Mouse (Mus musculus) kidney, embryonic 16.5 days (tissue): ENCODE data around the gene Zfp984. TPM values are rescaled to one million over a fixed set of nuclear protein-coding genes. Genes with fewer than 3 reads are reported as not detected.
"Not testable (repeated sequence)": the region's sequence is repeated elsewhere in the genome, so short reads cannot be mapped to it uniquely, and the experiment has no call there.

ENCODE experiments used
- ATAC-seq: fragments of 200-750 bp; cut with Nextera tagmentation; 2 replicates; pipeline ENCODE4 v1.8.0; 2017; ENCODE audit warnings: moderate TSS enrichment; ENCODE audit not compliant: low FRiP score, low TSS enrichment
- H3K27ac ChIP-seq: fragments of 300-500 bp; sonication (generic); 2 replicates; pipeline ENCODE4 v1.5.1; 2014; ENCODE audit warnings: low read length
- H3K27me3 ChIP-seq: fragments of 300-500 bp; sonication (generic); 2 replicates; pipeline ENCODE4 v1.6.1; 2014; ENCODE audit warnings: low read length, control low read depth, mixed read lengths; ENCODE audit not compliant: insufficient read depth
- H3K36me3 ChIP-seq: fragments of 300-500 bp; sonication (generic); 2 replicates; pipeline ENCODE4 v1.6.1; 2014; ENCODE audit warnings: low read length, control low read depth, mixed read lengths; ENCODE audit not compliant: insufficient read depth
- H3K4me1 ChIP-seq: fragments of 300-500 bp; sonication (generic); 2 replicates; pipeline ENCODE4 v1.6.1; 2014; ENCODE audit warnings: low read length, control low read depth, mixed read lengths; ENCODE audit not compliant: insufficient read depth
- H3K4me2 ChIP-seq: fragments of 300-500 bp; sonication (generic); replicated peaks from 2 replicates; pipeline ENCODE4 v1.6.1; 2014; ENCODE audit warnings: low read depth, low read length
- H3K4me3 ChIP-seq: fragments of 300-500 bp; sonication (generic); 2 replicates; pipeline ENCODE4 v1.5.1; 2014; ENCODE audit warnings: mild to moderate bottlenecking, low read length
- H3K9ac ChIP-seq: fragments of 300-500 bp; sonication (generic); replicated peaks from 2 replicates; pipeline ENCODE4 v1.6.1; 2014; ENCODE audit warnings: low read length
- H3K9me3 ChIP-seq: fragments of 300-500 bp; sonication (generic); 2 replicates; pipeline ENCODE4 v1.6.1; 2016; ENCODE audit warnings: low read length, control low read depth
- WGBS: fragments of 180-500 bp; shearing (Covaris S2); extraction: QIAGEN DNeasy Blood & Tissue Kit; methylation state at CpG from one replicate; pipeline ENCODE4 v1.1.7; 2014; 5-methylcytosine and 5-hydroxymethylcytosine counted together
- polyA plus RNA-seq: library from polyadenylated mRNA; unstranded; fragments of >200 nt; fragmentation: Nextera tagmentation; extraction: Ambion mirVana; gene quantifications from 2 replicates; pipeline ENCODE4 v1.2.1, GENCODE M21; 2015

Zfp984 gene
- polyA plus RNA-seq, 1 experiment from 2014 or later = 11.0 TPM

DNA sequence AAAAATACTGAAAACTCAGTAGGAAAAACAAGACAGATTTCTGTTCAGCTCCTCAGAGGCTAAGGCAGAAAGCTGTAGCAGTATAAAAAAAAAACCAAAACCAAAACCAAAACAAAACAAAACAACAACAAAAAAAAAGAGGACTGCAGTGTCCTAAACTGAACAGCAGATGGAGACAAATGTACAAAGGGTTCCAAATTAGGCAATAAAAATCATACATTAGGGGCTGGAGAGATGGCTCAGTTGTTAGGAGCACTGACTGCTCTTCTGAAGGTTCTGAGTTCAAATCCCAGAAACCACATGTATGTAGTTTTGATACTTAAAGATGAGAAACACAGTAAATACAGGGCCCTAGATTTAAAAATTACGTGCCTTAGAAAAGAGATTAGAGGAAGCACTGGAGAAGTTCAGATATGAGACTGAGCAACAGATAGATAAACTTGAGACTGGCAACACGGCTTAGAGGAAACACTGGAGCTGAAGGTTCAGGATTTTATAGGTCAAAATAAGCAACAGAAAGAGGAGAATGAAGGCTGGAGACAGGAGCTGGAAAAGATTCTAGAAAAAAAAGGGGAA is 5.1 kb upstream of the Zfp984 start:
- ATAC-seq = no peak
- Histone ChIP-seq H3K9ac (no peak overlapping the region), H3K27me3 (no peaks in the 10 kb centered on the region), H3K9me3 (peaks cover 13% of the 10 kb centered on the region), H3K36me3 (no peaks in the 10 kb centered on the region), H3K27ac (no peak overlapping the region), H3K4me3 (no peak overlapping the region), H3K4me2 (no peak overlapping the region), H3K4me1 (no peaks in the 10 kb centered on the region)
- 77% methylated on average over 2 of the region's 2 CpGs for whole genome bisulfite sequencing

DNA sequence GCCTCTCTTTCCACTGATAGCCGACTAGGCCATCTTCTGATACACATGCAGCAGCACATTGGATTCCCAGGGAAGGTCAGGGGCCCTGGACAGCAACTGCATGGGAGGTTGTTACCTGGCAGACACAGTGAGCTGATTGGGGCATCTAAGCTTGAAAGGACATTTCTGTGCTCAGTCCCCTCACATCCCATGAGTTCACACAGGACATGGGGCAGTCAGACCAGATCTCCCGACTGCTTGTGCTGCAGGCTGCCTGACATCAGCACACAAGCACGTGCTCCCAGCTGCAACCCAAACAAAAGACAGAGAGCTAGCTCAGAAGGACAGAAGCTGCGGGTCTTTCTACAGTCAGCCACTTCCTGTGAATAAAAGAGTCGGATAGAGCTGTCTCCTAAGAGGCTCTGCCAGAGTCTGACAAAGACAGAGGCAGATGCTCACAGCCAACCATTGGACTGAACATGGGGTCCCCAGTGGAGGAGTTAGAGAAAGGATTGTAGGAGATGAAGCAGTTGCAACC is 3.7 kb upstream of the Zfp984 start:
- H3K27me3 ChIP-seq = no peaks in the 10 kb centered on the region
- no peak for ATAC-seq

DNA sequence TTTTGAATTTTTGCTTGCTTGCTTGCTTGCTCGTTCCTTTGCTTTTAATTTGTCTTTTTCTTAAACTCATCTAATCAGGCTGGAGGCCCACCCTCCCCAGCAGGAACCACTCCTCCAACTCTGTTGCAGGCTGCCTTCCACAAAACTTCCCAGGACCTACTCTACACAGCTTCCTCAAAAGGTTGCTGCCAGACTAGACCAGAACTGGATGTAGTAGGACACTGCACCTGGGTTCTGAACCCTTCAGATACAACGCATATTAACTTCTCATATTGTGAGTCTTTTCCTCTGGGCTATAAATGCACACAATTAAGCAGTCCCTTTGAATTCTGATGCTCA is 347 bp upstream of the Zfp984 start:
- not testable (repeated sequence) for H3K9ac ChIP-seq, H3K9me3 ChIP-seq, H3K4me1 ChIP-seq, H3K27ac ChIP-seq, H3K27me3 ChIP-seq, H3K36me3 ChIP-seq
- WGBS = 46% methylated on average over 2 of the region's 2 CpGs
- Histone ChIP-seq H3K4me3 (peak overlapping the region; percentile 57), H3K4me2 (peak overlapping the region; percentile 68)
- ATAC-seq = peak; percentile 50; the same call in 1 of the 2 replicates

More for the DNA sequence above, 3.7 kb upstream of the Zfp984 start:
- 0 out of 2 replicates have a peak, but pooled peaks cover 4% of the 10 kb centered on the region for H3K4me1 ChIP-seq
- no peak overlapping the region for H3K9ac ChIP-seq
- WGBS = 55% methylated on average over 5 of the region's 5 CpGs
- H3K4me3 ChIP-seq = no peak overlapping the region
- no peak overlapping the region for H3K4me2 ChIP-seq
- H3K36me3 ChIP-seq = no peaks in the 10 kb centered on the region
- no peak overlapping the region for H3K27ac ChIP-seq
- H3K9me3 ChIP-seq = peaks cover 6% of the 10 kb centered on the region; the same call in 1 of the 2 replicates

DNA sequence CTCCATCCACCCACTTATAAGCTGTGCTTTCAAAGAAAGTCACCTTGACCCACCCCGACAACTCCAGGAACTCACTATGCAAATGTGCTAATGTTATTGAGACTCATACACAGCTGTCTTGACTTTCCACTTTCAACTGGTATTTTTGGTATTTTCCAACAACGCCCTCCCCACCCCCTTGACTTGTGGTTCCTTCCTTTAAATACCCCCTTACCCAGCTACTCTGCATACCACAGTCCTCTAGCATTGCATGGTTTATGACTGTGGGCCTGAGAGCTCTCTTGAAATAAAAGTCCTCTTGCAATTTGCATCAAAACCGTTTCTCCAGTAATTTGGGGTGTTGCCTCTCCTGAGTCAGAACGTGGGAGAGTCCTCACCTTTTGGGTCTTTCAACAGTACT is 1.1 kb downstream of the Zfp984 start:
- 49% methylated on average over 4 of the region's 4 CpGs for WGBS
- H3K9me3 ChIP-seq = not testable (repeated sequence)

DNA sequence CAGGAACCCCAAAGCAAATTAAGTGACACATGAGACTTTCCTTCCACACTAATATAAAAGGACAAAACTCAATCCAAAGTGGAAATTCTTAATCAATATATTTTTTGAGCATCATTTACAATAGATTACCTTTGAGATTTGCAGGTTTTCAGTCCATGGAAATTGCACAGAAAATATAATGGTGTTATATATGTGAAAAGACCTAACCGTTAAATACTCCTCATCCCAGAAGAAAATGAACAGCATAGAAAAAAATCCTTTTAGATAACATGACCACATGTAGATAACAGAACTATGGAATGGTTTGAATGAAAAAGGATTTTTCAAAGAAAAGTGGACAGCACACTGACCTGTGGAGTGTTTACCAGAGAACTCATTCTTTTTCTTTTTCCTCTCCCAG is 14.3 kb downstream of the Zfp984 start:
- H3K27ac ChIP-seq, H3K27me3 ChIP-seq, H3K9ac ChIP-seq, H3K36me3 ChIP-seq, H3K4me1 ChIP-seq, H3K4me2 ChIP-seq, H3K4me3 ChIP-seq, ATAC-seq: not testable (repeated sequence)
- WGBS = 93% methylated on average over 1 of the region's 1 CpGs
- peaks cover 14% of the 10 kb centered on the region for H3K9me3 ChIP-seq

More for the DNA sequence above, 1.1 kb downstream of the Zfp984 start:
- Histone ChIP-seq H3K36me3 (peaks cover 13% of the 10 kb centered on the region; the same call in 1 of the 2 replicates), H3K4me2 (peak overlapping the region; percentile 68), H3K4me3 (peak overlapping the region; percentile 57)
- not testable (repeated sequence) for H3K27me3 ChIP-seq, H3K4me1 ChIP-seq, H3K9ac ChIP-seq, H3K27ac ChIP-seq
- 0 out of 2 replicates have a peak, but pooled peaks have one; percentile 35 for ATAC-seq

DNA sequence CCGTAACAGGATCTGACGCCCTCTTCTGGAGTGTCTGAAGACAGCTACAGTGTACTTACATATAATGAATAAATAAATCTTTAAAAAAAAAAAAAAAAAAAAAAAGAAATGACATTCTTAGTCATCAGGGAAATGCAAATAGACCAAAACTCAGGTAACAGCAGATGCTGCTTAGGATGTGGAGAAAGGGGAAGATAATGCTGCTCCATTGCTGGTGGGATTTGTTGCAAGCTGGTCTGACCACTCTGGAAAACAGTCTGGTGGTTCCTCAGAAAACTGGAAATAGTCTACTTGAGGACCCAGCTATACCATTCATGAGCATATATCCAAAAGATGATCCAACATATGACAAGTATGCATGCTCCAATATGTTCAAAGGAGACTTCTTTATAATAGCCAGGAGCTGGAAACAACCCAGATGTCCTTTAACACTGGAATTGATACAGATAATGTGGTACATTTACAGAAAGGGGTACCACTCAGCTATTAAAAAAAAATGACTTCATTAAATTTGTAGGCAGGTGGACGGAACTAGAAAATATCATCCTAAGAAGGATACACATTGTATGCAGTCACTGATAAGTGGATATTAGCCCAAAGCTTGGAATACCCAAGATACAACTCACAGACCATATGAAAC is 15.4 kb downstream of the Zfp984 start:
- 83% methylated on average over 1 of the region's 3 CpGs for WGBS
- not testable (repeated sequence) for H3K9ac ChIP-seq, H3K27me3 ChIP-seq, H3K4me2 ChIP-seq, H3K27ac ChIP-seq, H3K4me3 ChIP-seq, H3K36me3 ChIP-seq, ATAC-seq, H3K4me1 ChIP-seq
- H3K9me3 ChIP-seq = peaks cover 14% of the 10 kb centered on the region

DNA sequence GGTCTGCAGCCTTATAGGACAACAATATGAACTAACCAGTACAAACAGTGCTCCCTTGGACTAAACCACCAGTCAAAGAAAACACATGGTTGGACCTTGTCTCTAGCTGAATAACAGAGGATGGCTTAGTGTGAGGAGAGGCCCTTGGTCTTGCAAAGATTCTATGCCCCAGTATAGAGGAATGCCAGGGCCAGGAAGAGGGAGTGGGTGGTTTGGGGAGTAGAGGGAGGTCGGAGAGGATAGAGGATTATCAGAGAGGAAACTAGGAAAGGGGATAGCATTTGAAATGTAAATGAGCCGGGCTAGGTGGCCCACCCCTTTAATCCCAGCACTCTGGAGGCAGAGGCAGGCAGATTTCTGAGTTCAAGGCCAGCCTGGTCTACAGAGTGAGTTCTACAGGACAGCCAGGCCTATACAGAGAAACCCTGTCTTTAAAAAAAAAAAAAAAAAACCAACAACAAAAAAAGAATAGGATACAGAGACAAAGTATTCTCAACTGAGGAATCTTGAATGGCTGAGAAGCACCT is 16.1 kb downstream of the Zfp984 start:
- not testable (repeated sequence) for H3K27ac ChIP-seq, H3K36me3 ChIP-seq, H3K27me3 ChIP-seq, H3K4me3 ChIP-seq, H3K4me2 ChIP-seq, H3K4me1 ChIP-seq, H3K9ac ChIP-seq
- peaks cover 14% of the 10 kb centered on the region for H3K9me3 ChIP-seq
- ATAC-seq = peak; percentile 23; the same call in 1 of the 2 replicates
- WGBS = 69% methylated on average over 2 of the region's 2 CpGs

DNA sequence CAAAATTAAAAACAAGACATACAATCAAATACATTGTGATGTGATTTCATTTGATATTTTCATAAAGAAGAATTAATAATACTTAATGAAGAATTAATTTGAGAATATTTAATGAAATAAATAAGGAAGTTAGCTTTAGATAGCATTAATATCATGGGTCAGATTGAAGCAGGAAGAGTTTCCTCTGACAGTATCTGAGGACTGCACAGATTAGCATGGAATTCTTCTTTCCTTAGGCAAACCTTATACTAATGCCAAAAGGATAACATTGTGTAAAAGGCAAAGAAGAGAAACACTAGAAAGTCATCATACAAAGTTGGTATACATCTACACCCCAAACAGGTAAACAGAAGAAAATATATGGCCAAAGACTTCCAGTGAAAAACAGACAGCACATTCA is 17.9 kb downstream of the Zfp984 start:
- not testable (repeated sequence) for H3K4me2 ChIP-seq, H3K9ac ChIP-seq, ATAC-seq, H3K4me1 ChIP-seq, H3K4me3 ChIP-seq, H3K27ac ChIP-seq, H3K27me3 ChIP-seq
- peaks cover 17% of the 10 kb centered on the region for H3K9me3 ChIP-seq
- peaks cover 14% of the 10 kb centered on the region for H3K36me3 ChIP-seq

DNA sequence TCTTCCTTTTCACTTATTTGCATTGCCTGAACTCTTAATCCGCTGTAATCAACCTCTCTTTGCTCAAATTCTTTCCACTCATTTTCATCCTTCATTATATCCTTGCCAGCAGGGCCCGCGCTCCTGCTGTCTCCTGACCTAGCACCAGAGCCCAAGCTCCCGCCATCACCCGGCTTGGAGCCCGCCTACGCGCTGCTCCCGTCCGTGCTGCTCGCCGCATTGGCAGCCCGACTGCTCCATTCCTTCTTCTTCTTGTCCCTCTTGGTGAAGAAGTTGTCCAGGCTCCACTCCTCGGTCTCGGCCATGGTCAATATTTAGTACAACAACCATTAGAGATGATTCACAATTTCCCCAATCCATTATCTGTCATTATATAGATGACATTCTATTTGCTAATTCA is 63.3 kb downstream of the Zfp984 start:
- 92% methylated on average over 14 of the region's 15 CpGs for WGBS
- ATAC-seq, H3K4me3 ChIP-seq, H3K36me3 ChIP-seq, H3K4me1 ChIP-seq, H3K9me3 ChIP-seq, H3K4me2 ChIP-seq, H3K27ac ChIP-seq, H3K27me3 ChIP-seq, H3K9ac ChIP-seq: not testable (repeated sequence)
